Mouse (Mus musculus) lung, embryonic 14.5 days (tissue): Measurements from ENCODE around the gene Nlrx1. TPM values are rescaled to one million over a fixed set of nuclear protein-coding genes. Genes with fewer than 3 reads are reported as not detected.

Experiments used
- ATAC-seq: fragments of 200-750 bp; cut with Nextera tagmentation; 2 replicates; pipeline ENCODE4 v1.8.0; 2017; ENCODE audit warnings: mild to moderate bottlenecking, moderate TSS enrichment, moderate library complexity; ENCODE audit not compliant: insufficient read depth
- DNase-seq: peaks from one replicate; pipeline ENCODE4 v3.0.0-alpha.2; 2015
- H3K27ac ChIP-seq: fragments of 300-500 bp; sonication (generic); 2 replicates; pipeline ENCODE4 v1.5.1; 2014; ENCODE audit warnings: low read depth, mild to moderate bottlenecking, moderate library complexity
- H3K27me3 ChIP-seq: fragments of 300-500 bp; sonication (generic); 2 replicates; pipeline ENCODE4 v1.6.1; 2014; ENCODE audit warnings: low read length, control low read depth; ENCODE audit not compliant: insufficient read depth
- H3K36me3 ChIP-seq: fragments of 300-500 bp; sonication (generic); 2 replicates; pipeline ENCODE4 v1.6.1; 2014; ENCODE audit warnings: control low read depth; ENCODE audit not compliant: insufficient read depth
- H3K4me1 ChIP-seq: fragments of 300-500 bp; sonication (generic); 2 replicates; pipeline ENCODE4 v1.6.1; 2014; ENCODE audit warnings: antibody characterized with exemption, control low read depth; ENCODE audit not compliant: insufficient read depth
- H3K4me2 ChIP-seq: fragments of 300-500 bp; sonication (generic); 2 replicates; pipeline ENCODE4 v1.6.1; 2014; ENCODE audit warnings: mild to moderate bottlenecking
- H3K4me3 ChIP-seq: fragments of 300-500 bp; sonication (generic); 2 replicates; pipeline ENCODE4 v1.5.1; 2014; ENCODE audit warnings: low read depth, low read length
- H3K9ac ChIP-seq: fragments of 300-500 bp; sonication (generic); 2 replicates; pipeline ENCODE4 v1.6.1; 2014
- H3K9me3 ChIP-seq: fragments of 300-500 bp; sonication (generic); 2 replicates; pipeline ENCODE4 v1.6.1; 2016; ENCODE audit warnings: low read depth, low read length, control low read depth
- CTCF ChIP-seq: IDR thresholded peaks from 2 replicates; pipeline ENCODE4 v1.5.1; 2016; ENCODE audit warnings: antibody characterized with exemption, low read depth
- WGBS: fragments of 180-500 bp; shearing (Covaris S2); extraction: QIAGEN DNeasy Blood & Tissue Kit; methylation state at CpG from one replicate; pipeline ENCODE4 v1.1.7; 2014; 5-methylcytosine and 5-hydroxymethylcytosine counted together
- polyA plus RNA-seq: library from polyadenylated mRNA; unstranded; fragments of >200 nt; fragmentation: Nextera tagmentation; extraction: Ambion mirVana; gene quantifications from 2 replicates; pipeline ENCODE4 v1.2.1, GENCODE M21; 2014

The Nlrx1 gene
- polyA plus RNA-seq, 1 experiment from 2014 or later = 9.2 TPM

- H3K4me3 ChIP-seq = no peak overlapping the region
- no peak overlapping the region for H3K9ac ChIP-seq
- no peak overlapping the region for H3K27ac ChIP-seq
- 0 out of 2 replicates have a peak, but pooled peaks cover 4% of the 10 kb centered on the region for H3K4me1 ChIP-seq
- DNase-seq = no peak
- H3K9me3 ChIP-seq = no peaks in the 10 kb centered on the region
- no peak for TF ChIP-seq CTCF
- whole genome bisulfite sequencing = 61% methylated on average over 4 of the region's 4 CpGs
- no peaks in the 10 kb centered on the region for H3K27me3 ChIP-seq
- H3K36me3 ChIP-seq = no peaks in the 10 kb centered on the region
- no peak overlapping the region for H3K4me2 ChIP-seq
- ATAC-seq = no peak
Observed at GRCm38 (mm10) chr9:44237128-44237527, 31.3 kb downstream of the Nlrx1 start.

GRCm38 (mm10) chr9:44236601-44237000, 31.8 kb downstream of the Nlrx1 start:
- no peak overlapping the region for H3K27ac ChIP-seq
- H3K4me2 ChIP-seq = no peak overlapping the region
- ATAC-seq (no peak), DNase-seq (no peak)
- no peak overlapping the region; the same call in 1 of the 2 replicates for H3K9ac ChIP-seq
- 0 out of 2 replicates have a peak, but pooled peaks cover 4% of the 10 kb centered on the region for H3K4me1 ChIP-seq
- no peaks in the 10 kb centered on the region for H3K36me3 ChIP-seq
- TF ChIP-seq CTCF = no peak
- no peaks in the 10 kb centered on the region for H3K9me3 ChIP-seq
- no peaks in the 10 kb centered on the region for H3K27me3 ChIP-seq
- no peak overlapping the region for H3K4me3 ChIP-seq
- WGBS = 54% methylated on average over 4 of the region's 4 CpGs

GRCm38 (mm10) chr9:44234479-44235427, 33.6 kb downstream of the Nlrx1 start:
- Histone ChIP-seq H3K27me3 (no peaks in the 10 kb centered on the region), H3K9ac (peak overlapping the region; percentile 27; the same call in 1 of the 2 replicates), H3K4me2 (peak overlapping the region; percentile 77), H3K4me1 (0 out of 2 replicates have a peak, but pooled peaks cover 4% of the 10 kb centered on the region), H3K36me3 (no peaks in the 10 kb centered on the region), H3K9me3 (no peaks in the 10 kb centered on the region), H3K4me3 (peak overlapping the region; percentile 88), H3K27ac (peak overlapping the region; percentile 68)
- 18% methylated on average over 19 of the region's 19 CpGs for WGBS
- TF ChIP-seq CTCF = no peak
- peak; percentile 47; the same call in 1 of the 2 replicates for ATAC-seq
- DNase-seq = peak; percentile 81

GRCm38 (mm10) chr9:44233802-44234478, 34.5 kb downstream of the Nlrx1 start, which contains the start of gene Cbl:
Gene Cbl (minus strand): TSS chr9:44234049.
- peak within 1 kb of the TSS; percentile 86 for H3K9ac ChIP-seq
- under 1% methylated on average over 76 of the region's 76 CpGs for WGBS
- 0 out of 2 replicates have a peak, but pooled peaks cover 4% of the 10 kb centered on the region for H3K4me1 ChIP-seq
- no peaks in the 10 kb centered on the region for H3K9me3 ChIP-seq
- DNase-seq = peak; percentile 99
- peak; percentile 92 for ATAC-seq
- TF ChIP-seq CTCF = peak; percentile 96
- peak within 1 kb of the TSS; percentile 77 for H3K4me2 ChIP-seq
- H3K36me3 ChIP-seq = no peaks in the 10 kb centered on the region
- no peaks in the 10 kb centered on the region for H3K27me3 ChIP-seq
- H3K27ac ChIP-seq = peak within 1 kb of the TSS; percentile 90
- H3K4me3 ChIP-seq = peak within 1 kb of the TSS; percentile 88

GRCm38 (mm10) chr9:44233021-44233801, 35.2 kb downstream of the Nlrx1 start:
- Histone ChIP-seq H3K27me3 (no peaks in the 10 kb centered on the region), H3K9me3 (no peaks in the 10 kb centered on the region), H3K4me1 (0 out of 2 replicates have a peak, but pooled peaks cover 4% of the 10 kb centered on the region), H3K9ac (peak overlapping the region; percentile 86), H3K4me3 (peak overlapping the region; percentile 88), H3K4me2 (peak overlapping the region; percentile 77), H3K27ac (peak overlapping the region; percentile 90), H3K36me3 (no peaks in the 10 kb centered on the region)
- under 1% methylated on average over 39 of the region's 40 CpGs for WGBS
- ATAC-seq (peak; percentile 74), DNase-seq (peak; percentile 53)
- TF ChIP-seq CTCF = no peak

- Histone ChIP-seq H3K36me3 (no peaks in the 10 kb centered on the region), H3K27ac (no peak overlapping the region), H3K27me3 (no peaks in the 10 kb centered on the region), H3K4me1 (0 out of 2 replicates have a peak, but pooled peaks cover 4% of the 10 kb centered on the region), H3K4me2 (peak overlapping the region; percentile 77), H3K9ac (no peak overlapping the region), H3K4me3 (no peak overlapping the region), H3K9me3 (no peaks in the 10 kb centered on the region)
- TF ChIP-seq CTCF = no peak
- DNase-seq (no peak), ATAC-seq (no peak)
Observed at GRCm38 (mm10) chr9:44231609-44232008, 36.8 kb downstream of the Nlrx1 start.
